Mouse (Mus musculus) brain, embryonic 14.5 days (tissue): ENCODE data around the gene P4hb.

ENCODE experiments used
- CTCF ChIP-seq: fragments of 200-500 bp; IDR thresholded peaks from 2 replicates; pipeline ENCODE4 v1.5.1; 2012; ENCODE audit warnings: inconsistent platforms, mild to moderate bottlenecking, moderate library complexity, borderline replicate concordance; ENCODE audit not compliant: insufficient read depth, insufficient read length; ENCODE audit errors: extremely low read depth
- POLR2A ChIP-seq: fragments of 200-500 bp; IDR thresholded peaks from 2 replicates; pipeline ENCODE4 v1.6.1; 2012; ENCODE audit warnings: mild to moderate bottlenecking, inconsistent platforms, borderline replicate concordance; ENCODE audit not compliant: poor library complexity, insufficient read depth, insufficient read length, severe bottlenecking; ENCODE audit errors: extremely low read depth

GRCm38 (mm10) chr11:120527690-120528354 lies 45.2 kb downstream of the P4hb start:
- TF ChIP-seq POLR2A, result no peak
- no peak for TF ChIP-seq CTCF
